Mouse (Mus musculus): ENCODE data around the gene Fas. TPM values are rescaled to one million over a fixed set of nuclear protein-coding genes. Genes with fewer than 3 reads are reported as not detected.
A peak's percentile ranks its signal among the peaks of the same experiment; 100 is the strongest.

The Fas gene
- polyA plus RNA-seq, 1 experiment = 2.8 TPM

DNA sequence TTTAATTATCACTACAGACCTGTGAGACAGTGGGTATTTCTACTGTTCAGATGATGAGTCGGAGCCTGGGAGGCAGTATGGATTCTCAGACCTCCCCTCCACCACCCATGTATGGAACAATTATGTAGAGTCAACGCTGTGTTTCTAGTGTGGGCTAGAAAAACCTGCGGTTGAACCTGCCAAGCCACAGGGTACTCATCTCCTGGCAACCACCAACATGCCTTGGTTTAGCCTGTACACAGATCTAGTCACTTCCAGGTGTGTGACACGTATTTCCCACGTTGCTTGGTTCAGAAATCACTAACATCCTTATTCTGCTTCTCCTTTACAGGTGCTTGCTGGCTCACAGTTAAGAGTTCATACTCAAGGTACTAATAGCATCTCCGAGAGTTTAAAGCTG, 16.3 kb downstream of the Fas start:
- Histone ChIP-seq H3K27ac (ENCODE audit: insufficient read depth, low read length) (no peak overlapping the region), H3K27me3 (ENCODE audit: control insufficient read depth, insufficient read depth, low read length, poor library complexity, severe bottlenecking) (no peaks in the 10 kb centered on the region), H3K9ac (ENCODE audit: low read depth, poor library complexity, severe bottlenecking) (no peak overlapping the region), H3K36me3 (ENCODE audit: control insufficient read depth, insufficient read depth, low read length, poor library complexity, severe bottlenecking) (no peaks in the 10 kb centered on the region), H3K4me1 (ENCODE audit: control insufficient read depth, insufficient read depth, low read length) (no peaks in the 10 kb centered on the region), H3K4me3 (ENCODE audit: low read depth, low read length) (no peak overlapping the region), H3K9me3 (replicated peaks; ENCODE audit: control insufficient read depth, insufficient read depth, low read length, poor library complexity, severe bottlenecking) (no peaks in the 10 kb centered on the region)
- TF ChIP-seq POLR2A (IDR thresholded peaks at IDR 0.05; ENCODE audit: insufficient read depth, low read length) (no peak), EP300 (IDR thresholded peaks at IDR 0.05; ENCODE audit: insufficient read depth, low read depth, low read length) (no peak), CTCF (IDR thresholded peaks at IDR 0.05; ENCODE audit: low read depth, low read length) (no peak)

GRCm38 (mm10) chr19:34312151-34312728, 21.8 kb downstream of the Fas start:
- TF ChIP-seq EP300 (IDR thresholded peaks at IDR 0.05; ENCODE audit: insufficient read depth, low read depth, low read length) (no peak), POLR2A (IDR thresholded peaks at IDR 0.05; ENCODE audit: insufficient read depth, low read length) (no peak), CTCF (IDR thresholded peaks at IDR 0.05; ENCODE audit: low read depth, low read length) (no peak)
- Histone ChIP-seq H3K27ac (ENCODE audit: insufficient read depth, low read length) (no peak overlapping the region), H3K36me3 (ENCODE audit: control insufficient read depth, insufficient read depth, low read length, poor library complexity, severe bottlenecking) (no peaks in the 10 kb centered on the region), H3K9ac (ENCODE audit: low read depth, poor library complexity, severe bottlenecking) (no peak overlapping the region), H3K9me3 (replicated peaks; ENCODE audit: control insufficient read depth, insufficient read depth, low read length, poor library complexity, severe bottlenecking) (no peaks in the 10 kb centered on the region), H3K4me3 (ENCODE audit: low read depth, low read length) (no peak overlapping the region), H3K4me1 (ENCODE audit: control insufficient read depth, insufficient read depth, low read length) (no peaks in the 10 kb centered on the region), H3K27me3 (ENCODE audit: control insufficient read depth, insufficient read depth, low read length, poor library complexity, severe bottlenecking) (no peaks in the 10 kb centered on the region)

DNA sequence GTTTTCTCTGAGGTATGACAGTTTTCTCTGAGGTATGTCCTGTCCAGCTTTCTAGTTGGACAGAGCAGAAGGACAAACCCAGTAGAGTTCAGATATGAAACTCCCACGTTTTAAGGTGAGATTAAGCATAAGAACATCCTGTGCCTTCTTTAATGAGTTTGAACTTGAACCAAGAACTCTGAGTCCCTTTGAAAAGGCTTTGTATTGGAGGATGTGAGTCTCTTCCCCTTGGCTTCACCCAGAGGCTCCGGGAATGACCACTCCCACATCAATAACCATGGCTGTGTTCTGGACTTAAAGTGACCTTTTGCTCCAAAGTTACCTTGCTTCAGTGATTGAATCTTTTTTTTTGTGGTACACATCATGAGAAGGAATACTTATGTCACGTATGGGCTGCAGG, 37.6 kb downstream of the Fas start:
- Histone ChIP-seq H3K9me3 (replicated peaks; ENCODE audit: control insufficient read depth, insufficient read depth, low read length, poor library complexity, severe bottlenecking) (no peaks in the 10 kb centered on the region), H3K27me3 (ENCODE audit: control insufficient read depth, insufficient read depth, low read length, poor library complexity, severe bottlenecking) (no peaks in the 10 kb centered on the region), H3K9ac (ENCODE audit: low read depth, poor library complexity, severe bottlenecking) (no peak overlapping the region), H3K36me3 (ENCODE audit: control insufficient read depth, insufficient read depth, low read length, poor library complexity, severe bottlenecking) (no peaks in the 10 kb centered on the region), H3K27ac (ENCODE audit: insufficient read depth, low read length) (no peak overlapping the region), H3K4me1 (ENCODE audit: control insufficient read depth, insufficient read depth, low read length) (no peaks in the 10 kb centered on the region), H3K4me3 (ENCODE audit: low read depth, low read length) (no peak overlapping the region)
- no peak for TF ChIP-seq POLR2A (IDR thresholded peaks at IDR 0.05; ENCODE audit: insufficient read depth, low read length)
- TF ChIP-seq CTCF (IDR thresholded peaks at IDR 0.05; ENCODE audit: low read depth, low read length) = no peak
- TF ChIP-seq EP300 (IDR thresholded peaks at IDR 0.05; ENCODE audit: insufficient read depth, low read depth, low read length) = no peak

DNA sequence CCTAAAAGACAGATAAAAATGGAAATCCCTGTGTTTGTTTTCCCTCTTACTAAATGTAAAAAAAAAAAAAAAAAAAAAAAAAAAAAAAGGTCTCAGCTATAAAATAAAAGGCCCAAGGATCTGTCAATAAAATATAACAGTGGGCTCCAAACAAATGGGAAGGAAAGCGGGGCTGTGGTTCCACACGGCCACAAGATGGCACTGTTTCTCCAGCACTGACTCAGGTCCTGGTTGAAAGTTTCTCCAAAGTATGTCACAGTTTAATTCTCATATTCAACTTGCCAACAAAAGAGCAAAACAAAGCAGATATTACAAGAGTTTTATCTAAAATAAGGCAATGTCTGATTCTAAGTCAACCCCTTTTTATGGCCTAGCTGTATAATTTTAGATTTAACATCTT, 43.8 kb downstream of the Fas start:
- H3K9me3 ChIP-seq (replicated peaks; ENCODE audit: control insufficient read depth, insufficient read depth, low read length, poor library complexity, severe bottlenecking) = no peaks in the 10 kb centered on the region
- no peak overlapping the region for H3K9ac ChIP-seq (ENCODE audit: low read depth, poor library complexity, severe bottlenecking)
- H3K36me3 ChIP-seq (ENCODE audit: control insufficient read depth, insufficient read depth, low read length, poor library complexity, severe bottlenecking) = no peaks in the 10 kb centered on the region
- no peak overlapping the region for H3K4me3 ChIP-seq (ENCODE audit: low read depth, low read length)
- no peak overlapping the region for H3K27ac ChIP-seq (ENCODE audit: insufficient read depth, low read length)
- no peak for TF ChIP-seq POLR2A (IDR thresholded peaks at IDR 0.05; ENCODE audit: insufficient read depth, low read length)
- peak; percentile 77 for TF ChIP-seq CTCF (IDR thresholded peaks at IDR 0.05; ENCODE audit: low read depth, low read length)
- TF ChIP-seq EP300 (IDR thresholded peaks at IDR 0.05; ENCODE audit: insufficient read depth, low read depth, low read length) = no peak
- H3K4me1 ChIP-seq (ENCODE audit: control insufficient read depth, insufficient read depth, low read length) = no peaks in the 10 kb centered on the region
- H3K27me3 ChIP-seq (ENCODE audit: control insufficient read depth, insufficient read depth, low read length, poor library complexity, severe bottlenecking) = no peaks in the 10 kb centered on the region

- Histone ChIP-seq H3K9ac (ENCODE audit: low read depth, poor library complexity, severe bottlenecking) (no peak overlapping the region), H3K9me3 (replicated peaks; ENCODE audit: control insufficient read depth, insufficient read depth, low read length, poor library complexity, severe bottlenecking) (no peaks in the 10 kb centered on the region), H3K27ac (ENCODE audit: insufficient read depth, low read length) (no peak overlapping the region), H3K27me3 (ENCODE audit: control insufficient read depth, insufficient read depth, low read length, poor library complexity, severe bottlenecking) (no peaks in the 10 kb centered on the region), H3K4me3 (ENCODE audit: low read depth, low read length) (no peak overlapping the region), H3K4me1 (ENCODE audit: control insufficient read depth, insufficient read depth, low read length) (no peaks in the 10 kb centered on the region), H3K36me3 (ENCODE audit: control insufficient read depth, insufficient read depth, low read length, poor library complexity, severe bottlenecking) (no peaks in the 10 kb centered on the region)
- TF ChIP-seq POLR2A (IDR thresholded peaks at IDR 0.05; ENCODE audit: insufficient read depth, low read length) = no peak
- TF ChIP-seq EP300 (IDR thresholded peaks at IDR 0.05; ENCODE audit: insufficient read depth, low read depth, low read length) = no peak
- TF ChIP-seq CTCF (IDR thresholded peaks at IDR 0.05; ENCODE audit: low read depth, low read length) = no peak
These were observed 54.2 kb downstream of the Fas start for GRCm38 (mm10) chr19:34344702-34345101.

- Histone ChIP-seq H3K36me3 (ENCODE audit: control insufficient read depth, insufficient read depth, low read length, poor library complexity, severe bottlenecking) (no peaks in the 10 kb centered on the region), H3K9me3 (replicated peaks; ENCODE audit: control insufficient read depth, insufficient read depth, low read length, poor library complexity, severe bottlenecking) (no peaks in the 10 kb centered on the region), H3K4me1 (ENCODE audit: control insufficient read depth, insufficient read depth, low read length) (no peaks in the 10 kb centered on the region), H3K27ac (ENCODE audit: insufficient read depth, low read length) (no peak overlapping the region), H3K4me3 (ENCODE audit: low read depth, low read length) (no peak overlapping the region), H3K9ac (ENCODE audit: low read depth, poor library complexity, severe bottlenecking) (no peak overlapping the region), H3K27me3 (ENCODE audit: control insufficient read depth, insufficient read depth, low read length, poor library complexity, severe bottlenecking) (no peaks in the 10 kb centered on the region)
- TF ChIP-seq CTCF (IDR thresholded peaks at IDR 0.05; ENCODE audit: low read depth, low read length) = no peak
These were observed 55.3 kb downstream of the Fas start for GRCm38 (mm10) chr19:34345616-34346267.
